Mouse (Mus musculus): ENCODE data around the gene Fam185a. TPM values are rescaled to one million over a fixed set of nuclear protein-coding genes. Genes with fewer than 3 reads are reported as not detected.

Fam185a gene
- total RNA-seq, 2 experiments from 2014 or later: 20.7 to 22.3 TPM

Other genes with a start within 250 kb of the Fam185a start
- gene Gsap, start 238.7 kb upstream of the Fam185a start, total RNA-seq (2021): 1 to 10 TPM; 3.6 to 4.0 TPM
- 10 to 100 TPM; 16.5 to 22.9 TPM for gene Fgl2, start 52.3 kb upstream of the Fam185a start, total RNA-seq (2021)
- 1 to 10 TPM; 3.4 to 4.4 TPM for gene Ccdc146, start 281 bp upstream of the Fam185a start, total RNA-seq (2021)
- 1 to 10 TPM; 2.0 to 2.8 TPM for gene Lrrc17, start 118.6 kb downstream of the Fam185a start, total RNA-seq (2021)
- not detected for gene Fbxl13, start 220.7 kb downstream of the Fam185a start, total RNA-seq (2021)
- 1 to 10 TPM; 7.8 to 8.0 TPM for gene Armc10, start 220.9 kb downstream of the Fam185a start, total RNA-seq (2021)

Data from heart, adult 18-20 months (tissue).